Mouse (Mus musculus) neural tube, embryonic 15.5 days (tissue): ENCODE data around the gene Tctn1. TPM values are rescaled to one million over a fixed set of nuclear protein-coding genes. Genes with fewer than 3 reads are reported as not detected.

Experiments used
- ATAC-seq: fragments of 200-750 bp; cut with Nextera tagmentation; 2 replicates; pipeline ENCODE4 v1.8.0; 2017; ENCODE audit warnings: mild to moderate bottlenecking, moderate TSS enrichment, moderate library complexity; ENCODE audit not compliant: low FRiP score
- H3K27ac ChIP-seq: fragments of 300-500 bp; sonication (generic); replicated peaks from 2 replicates; pipeline ENCODE4 v1.5.1; 2015; ENCODE audit warnings: mild to moderate bottlenecking, inconsistent platforms
- H3K27me3 ChIP-seq: fragments of 300-500 bp; sonication (generic); replicated peaks from 2 replicates; pipeline ENCODE4 v1.6.1; 2015; ENCODE audit warnings: inconsistent platforms
- H3K36me3 ChIP-seq: fragments of 300-500 bp; sonication (generic); 2 replicates; pipeline ENCODE4 v1.6.1; 2015; ENCODE audit warnings: inconsistent platforms
- H3K4me1 ChIP-seq: fragments of 300-500 bp; sonication (generic); 2 replicates; pipeline ENCODE4 v1.6.1; 2015; ENCODE audit warnings: inconsistent platforms
- H3K4me2 ChIP-seq: fragments of 300-500 bp; sonication (generic); 2 replicates; pipeline ENCODE4 v1.6.1; 2015; ENCODE audit warnings: inconsistent platforms, mild to moderate bottlenecking, moderate library complexity
- H3K4me3 ChIP-seq: fragments of 300-500 bp; sonication (generic); replicated peaks from 2 replicates; pipeline ENCODE4 v1.5.1; 2015; ENCODE audit warnings: mild to moderate bottlenecking, inconsistent platforms
- H3K9ac ChIP-seq: fragments of 300-500 bp; sonication (generic); replicated peaks from 2 replicates; pipeline ENCODE4 v1.6.1; 2015; ENCODE audit warnings: mild to moderate bottlenecking, inconsistent platforms
- H3K9me3 ChIP-seq: fragments of 300-500 bp; sonication (generic); replicated peaks from 2 replicates; pipeline ENCODE4 v1.6.1; 2016; ENCODE audit warnings: inconsistent platforms
- WGBS: fragments of 180-500 bp; shearing (Covaris S2); methylation state at CpG from one replicate; pipeline ENCODE4 v1.1.7; 2015; ENCODE audit warnings: mixed read lengths; 5-methylcytosine and 5-hydroxymethylcytosine counted together
- polyA plus RNA-seq: library from polyadenylated mRNA; unstranded; fragments of >200 nt; fragmentation: Nextera tagmentation; extraction: Ambion mirVana; gene quantifications from 2 replicates; pipeline ENCODE4 v1.2.1, GENCODE M21; 2015

Gene Tctn1
- polyA plus RNA-seq = 5.8 and 6.0 TPM in 2 replicates

DNA sequence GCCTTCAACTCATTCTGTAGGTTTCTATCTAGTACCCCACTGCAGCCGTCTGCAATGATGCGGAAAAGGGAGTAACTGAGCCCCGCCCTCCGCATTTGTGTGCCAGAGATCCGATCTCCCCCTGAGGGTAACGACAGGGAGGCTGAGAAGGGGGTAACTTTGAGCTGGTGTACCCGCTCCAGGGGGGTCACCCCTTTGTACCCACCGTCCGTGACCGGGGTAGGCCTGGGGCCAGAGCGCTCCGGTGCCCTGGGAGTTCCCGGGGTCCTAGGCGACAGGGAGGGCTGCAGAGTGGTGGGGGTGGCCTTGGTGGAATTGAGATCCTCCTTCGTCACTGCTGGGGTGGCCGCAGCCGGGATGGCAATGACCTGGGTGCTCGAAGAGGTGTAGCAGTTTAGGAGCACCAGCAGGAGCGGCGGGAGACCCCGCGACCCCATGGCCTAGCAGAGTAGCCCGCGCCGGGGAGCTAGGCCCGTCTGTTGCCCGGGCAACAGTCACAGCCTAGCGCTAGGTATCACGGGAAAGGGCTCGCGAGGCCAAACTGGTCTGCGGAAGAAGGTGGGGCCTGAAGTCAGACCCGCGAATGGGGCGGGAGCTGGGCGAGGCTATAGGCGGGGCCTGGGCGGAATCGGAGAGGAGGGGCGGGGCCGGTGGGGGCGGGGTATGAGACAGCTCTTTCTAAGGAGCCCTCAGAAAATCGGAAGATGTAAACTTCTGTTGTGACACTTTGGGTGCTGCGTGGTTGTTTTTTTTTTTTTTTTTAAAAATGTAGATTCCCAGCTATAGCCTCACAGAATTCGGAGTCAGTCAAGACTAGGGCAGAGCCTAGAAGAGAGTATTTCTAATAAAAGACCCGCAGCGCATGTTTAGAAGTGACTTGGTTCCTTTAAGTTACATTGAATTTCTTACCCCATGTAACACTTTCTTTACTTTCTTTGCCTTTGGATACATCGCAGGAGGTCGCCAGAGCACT lies at the start of gene Tctn1:
Tctn1 (minus strand) TSS at position 528 of the 973 bp plus-strand sequence.
- no peaks in the 10 kb centered on the region for H3K27me3 ChIP-seq
- WGBS = 2% methylated on average over 49 of the region's 49 CpGs
- peak within 1 kb of the TSS; percentile 80 for H3K27ac ChIP-seq
- H3K4me3 ChIP-seq = peak within 1 kb of the TSS; percentile 87
- H3K4me1 ChIP-seq = peaks cover 25% of the 10 kb centered on the region
- no peaks in the 10 kb centered on the region for H3K9me3 ChIP-seq
- peaks cover 1% of the 10 kb centered on the region; the same call in 1 of the 2 replicates for H3K36me3 ChIP-seq
- peak within 1 kb of the TSS; percentile 82 for H3K9ac ChIP-seq
- peak; percentile 98 for ATAC-seq
- H3K4me2 ChIP-seq = peak within 1 kb of the TSS; percentile 73

DNA sequence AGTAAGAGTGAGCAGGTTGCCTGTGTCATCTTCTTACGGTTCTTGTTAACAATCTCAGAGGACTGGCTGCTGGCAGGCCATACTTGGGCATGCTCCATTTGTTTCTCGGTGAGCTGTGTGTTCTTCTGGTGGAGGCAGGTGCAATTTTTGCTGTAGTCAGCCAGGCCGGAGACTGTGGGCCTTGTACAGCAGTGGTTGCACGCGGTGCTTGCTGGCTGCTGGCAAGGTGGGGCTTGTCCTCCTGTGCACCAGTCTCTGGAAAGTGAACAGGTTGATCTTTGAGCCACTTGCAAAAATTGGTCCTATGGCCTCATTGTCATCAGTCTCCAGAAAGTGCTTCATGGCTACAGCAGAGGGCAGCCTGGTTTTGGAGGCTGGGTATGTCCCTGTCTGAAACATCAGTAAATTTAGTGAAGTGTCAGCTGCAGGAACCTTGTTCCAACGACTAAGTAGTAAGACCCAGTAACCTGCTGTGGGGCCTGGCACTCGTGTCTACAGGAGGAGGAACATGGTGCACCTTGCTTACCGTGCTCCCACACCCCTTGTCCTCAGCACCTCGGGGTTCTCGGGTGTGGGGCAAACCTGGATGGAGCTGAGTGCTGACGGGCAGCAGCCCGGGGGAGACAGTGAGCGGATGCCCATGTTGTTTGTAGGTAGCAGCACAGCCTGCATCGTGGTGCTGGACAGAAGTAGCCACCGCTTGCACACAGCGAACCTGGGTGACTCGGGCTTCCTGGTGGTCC lies 48.9 kb upstream of the Tctn1 start:
- Histone ChIP-seq H3K4me1 (peaks cover 12% of the 10 kb centered on the region), H3K27ac (no peak overlapping the region), H3K4me2 (no peak overlapping the region), H3K27me3 (no peaks in the 10 kb centered on the region), H3K9ac (no peak overlapping the region), H3K36me3 (peaks cover 15% of the 10 kb centered on the region; the same call in 1 of the 2 replicates), H3K4me3 (no peak overlapping the region), H3K9me3 (no peaks in the 10 kb centered on the region)
- no peak for ATAC-seq
- 86% methylated on average over 17 of the region's 17 CpGs for WGBS

DNA sequence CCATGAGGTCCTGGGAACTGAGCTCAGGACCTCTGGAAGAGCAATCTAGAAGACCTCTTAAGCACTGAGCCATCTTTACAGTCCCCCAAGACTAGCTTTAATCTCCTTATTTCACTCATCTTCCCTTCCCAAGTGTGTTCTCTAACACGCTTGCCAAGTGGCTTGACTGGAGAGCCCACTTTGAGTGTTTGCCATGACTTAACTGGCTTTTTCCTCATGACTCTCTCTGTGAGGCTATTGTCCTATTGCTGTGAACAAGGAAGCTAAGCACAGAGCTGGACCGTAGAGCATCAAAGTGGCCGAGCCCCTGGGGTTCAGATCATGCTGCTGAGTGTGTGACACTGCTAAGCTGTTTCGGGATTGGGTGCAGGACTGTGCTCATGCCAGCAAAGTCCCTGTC lies 48.1 kb upstream of the Tctn1 start:
- peaks cover 18% of the 10 kb centered on the region; the same call in 1 of the 2 replicates for H3K36me3 ChIP-seq
- no peaks in the 10 kb centered on the region for H3K9me3 ChIP-seq
- no peaks in the 10 kb centered on the region for H3K27me3 ChIP-seq
- no peak overlapping the region for H3K9ac ChIP-seq
- H3K4me2 ChIP-seq = no peak overlapping the region
- H3K27ac ChIP-seq = no peak overlapping the region
- H3K4me3 ChIP-seq = no peak overlapping the region
- ATAC-seq = no peak
- WGBS = 89% methylated on average over 4 of the region's 4 CpGs
- H3K4me1 ChIP-seq = peaks cover 12% of the 10 kb centered on the region

DNA sequence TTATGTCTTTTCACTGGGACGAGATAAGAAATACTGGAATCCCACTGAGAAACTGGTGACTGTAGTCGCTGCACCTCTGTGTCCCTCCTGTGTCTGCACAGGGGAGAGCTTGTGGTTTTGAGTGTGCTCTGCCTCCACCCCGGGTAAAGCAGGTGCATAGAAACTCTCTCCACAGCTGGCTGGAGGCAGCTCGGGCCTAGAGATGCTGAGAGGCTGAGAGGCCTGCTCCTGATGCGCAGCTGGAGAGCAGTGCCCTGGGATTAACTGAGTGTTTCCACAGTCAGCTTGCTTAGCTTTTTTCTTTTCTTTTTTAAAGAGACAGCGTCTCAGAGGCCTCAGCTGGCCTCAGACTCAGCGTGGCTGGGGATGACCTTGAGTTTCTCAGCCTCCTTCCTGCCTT lies 47.4 kb upstream of the Tctn1 start:
- H3K4me1 ChIP-seq = peaks cover 12% of the 10 kb centered on the region
- H3K27ac ChIP-seq = no peak overlapping the region
- H3K36me3 ChIP-seq = peaks cover 18% of the 10 kb centered on the region; the same call in 1 of the 2 replicates
- H3K9me3 ChIP-seq = no peaks in the 10 kb centered on the region
- 64% methylated on average over 7 of the region's 7 CpGs for WGBS
- H3K4me2 ChIP-seq = no peak overlapping the region
- no peak overlapping the region for H3K9ac ChIP-seq
- ATAC-seq = no peak
- H3K27me3 ChIP-seq = no peaks in the 10 kb centered on the region
- H3K4me3 ChIP-seq = no peak overlapping the region

DNA sequence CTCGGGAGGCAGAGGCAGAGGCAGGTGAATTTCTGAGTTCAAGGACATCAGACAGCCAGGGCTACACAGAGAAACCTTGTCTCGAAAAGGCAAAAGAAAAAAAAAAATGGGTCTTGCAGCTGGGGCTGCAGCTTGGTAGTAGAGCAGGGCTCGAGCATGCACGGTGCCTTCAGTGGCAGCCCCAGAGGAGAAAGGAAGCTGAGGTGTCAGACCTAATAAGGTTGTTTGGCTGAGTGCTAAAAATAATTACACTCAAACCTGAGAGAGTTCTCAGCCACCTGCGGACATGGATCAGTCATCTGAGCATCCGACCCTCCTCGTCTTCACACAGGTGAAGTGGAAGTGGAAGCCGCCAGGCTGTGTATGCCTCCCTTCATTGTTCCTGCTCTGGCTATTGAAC lies 46.4 kb upstream of the Tctn1 start:
- ATAC-seq = no peak
- H3K9ac ChIP-seq = no peak overlapping the region

DNA sequence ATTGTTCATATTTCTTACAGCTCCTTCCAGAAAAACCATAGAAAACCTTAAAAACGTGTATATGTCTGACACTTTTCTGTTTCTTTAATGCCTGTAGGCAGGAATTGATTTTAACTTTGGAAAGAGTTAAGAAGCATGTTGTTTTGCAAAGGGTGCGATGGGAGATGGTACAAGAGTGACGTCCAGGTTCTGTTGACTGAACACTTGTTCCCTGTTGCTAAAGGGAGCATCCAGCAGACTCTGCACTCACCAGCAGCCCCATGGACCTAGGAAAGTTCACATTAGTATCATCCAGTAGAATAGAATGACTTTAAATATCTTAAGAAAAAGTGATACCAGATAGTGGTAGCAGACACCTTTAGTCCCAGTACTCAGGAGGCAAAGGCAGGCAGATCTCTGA lies 42.3 kb upstream of the Tctn1 start:
- no peak for ATAC-seq
- H3K4me1 ChIP-seq = peaks cover 24% of the 10 kb centered on the region
- no peaks in the 10 kb centered on the region for H3K9me3 ChIP-seq
- peaks cover 12% of the 10 kb centered on the region; the same call in 1 of the 2 replicates for H3K36me3 ChIP-seq
- no peak overlapping the region for H3K4me2 ChIP-seq
- no peak overlapping the region for H3K27ac ChIP-seq
- 91% methylated on average over 3 of the region's 3 CpGs for WGBS
- no peaks in the 10 kb centered on the region for H3K27me3 ChIP-seq
- H3K4me3 ChIP-seq = no peak overlapping the region
- H3K9ac ChIP-seq = no peak overlapping the region

More for the DNA sequence above, 46.4 kb upstream of the Tctn1 start:
- Histone ChIP-seq H3K4me1 (peaks cover 12% of the 10 kb centered on the region), H3K36me3 (peaks cover 18% of the 10 kb centered on the region; the same call in 1 of the 2 replicates), H3K9me3 (no peaks in the 10 kb centered on the region), H3K4me3 (no peak overlapping the region), H3K27me3 (no peaks in the 10 kb centered on the region), H3K27ac (no peak overlapping the region; the same call in 1 of the 2 replicates), H3K4me2 (no peak overlapping the region)
- WGBS = 89% methylated on average over 8 of the region's 8 CpGs

DNA sequence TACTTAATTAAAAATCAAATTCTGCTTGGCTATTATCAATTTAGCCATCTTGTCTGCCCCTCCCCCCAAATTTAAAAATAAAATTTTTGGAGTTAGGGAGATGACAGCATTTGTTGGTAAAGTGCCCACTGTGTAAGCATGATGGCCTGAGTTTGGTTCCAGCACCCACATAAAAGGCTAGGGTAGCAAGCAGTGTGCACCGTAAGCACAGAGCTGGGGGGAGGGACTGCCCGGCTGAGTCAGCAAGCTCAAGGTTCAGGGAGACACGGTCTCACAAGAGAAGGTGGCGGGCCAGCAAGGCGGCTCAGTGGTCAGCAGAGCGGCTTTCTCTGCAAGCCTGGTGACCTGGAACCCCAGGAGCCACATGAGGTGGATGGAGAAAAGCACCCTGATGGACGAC lies 41.2 kb upstream of the Tctn1 start:
- ATAC-seq = no peak
- Histone ChIP-seq H3K9me3 (no peaks in the 10 kb centered on the region), H3K4me2 (no peak overlapping the region), H3K27me3 (no peaks in the 10 kb centered on the region), H3K9ac (no peak overlapping the region), H3K4me1 (peaks cover 24% of the 10 kb centered on the region), H3K27ac (no peak overlapping the region), H3K4me3 (no peak overlapping the region), H3K36me3 (peaks cover 12% of the 10 kb centered on the region; the same call in 1 of the 2 replicates)
- WGBS = 90% methylated on average over 7 of the region's 7 CpGs

DNA sequence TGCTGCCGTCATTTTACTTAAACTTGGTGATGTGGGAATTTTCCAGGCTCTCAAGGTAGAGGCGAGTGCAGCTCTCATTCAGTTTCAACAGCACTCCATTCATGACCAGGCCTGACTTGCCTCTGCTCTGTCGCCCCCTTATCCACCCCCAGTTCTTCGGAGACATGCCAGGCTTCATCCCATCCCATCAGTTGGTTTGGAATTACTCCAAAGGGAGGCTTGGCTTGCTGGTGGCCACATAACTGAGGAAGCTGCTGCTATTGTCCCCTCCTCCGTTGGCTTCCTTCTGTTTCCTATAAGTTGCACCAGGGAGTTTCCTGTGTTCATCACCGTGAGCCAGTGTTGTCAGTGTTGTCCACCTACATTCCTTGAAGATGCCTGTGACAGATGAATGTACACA lies 40.3 kb upstream of the Tctn1 start:
- no peak for ATAC-seq
- Histone ChIP-seq H3K4me3 (no peak overlapping the region), H3K27me3 (no peaks in the 10 kb centered on the region), H3K4me2 (no peak overlapping the region), H3K36me3 (peaks cover 12% of the 10 kb centered on the region; the same call in 1 of the 2 replicates), H3K27ac (no peak overlapping the region), H3K4me1 (peaks cover 24% of the 10 kb centered on the region), H3K9ac (no peak overlapping the region), H3K9me3 (no peaks in the 10 kb centered on the region)
- WGBS = 79% methylated on average over 6 of the region's 6 CpGs

DNA sequence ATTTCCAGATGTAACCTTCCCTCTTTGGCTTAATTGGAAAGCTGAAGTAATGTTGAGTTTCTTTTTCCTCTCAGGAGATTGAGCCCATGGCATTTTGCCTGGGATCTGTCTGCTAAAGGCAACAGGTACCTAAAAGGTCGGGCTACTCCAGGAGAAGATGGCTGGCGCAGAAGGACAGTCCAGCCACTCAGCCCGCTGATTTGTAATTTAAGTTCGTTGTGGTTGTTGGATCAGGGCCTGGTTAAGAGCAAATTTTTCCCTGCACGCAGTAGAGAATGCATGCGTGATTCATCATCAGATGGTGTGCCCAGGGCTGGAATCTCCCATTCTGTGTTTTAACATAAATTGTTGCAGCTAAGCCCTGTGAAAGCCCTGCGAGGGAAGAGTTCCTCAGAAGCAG lies 39.7 kb upstream of the Tctn1 start:
- Histone ChIP-seq H3K36me3 (peaks cover 9% of the 10 kb centered on the region; the same call in 1 of the 2 replicates), H3K9ac (no peak overlapping the region), H3K9me3 (no peaks in the 10 kb centered on the region), H3K27me3 (no peaks in the 10 kb centered on the region), H3K4me1 (peaks cover 24% of the 10 kb centered on the region), H3K4me3 (no peak overlapping the region), H3K27ac (no peak overlapping the region), H3K4me2 (no peak overlapping the region)
- WGBS = 90% methylated on average over 7 of the region's 7 CpGs
- ATAC-seq = no peak

DNA sequence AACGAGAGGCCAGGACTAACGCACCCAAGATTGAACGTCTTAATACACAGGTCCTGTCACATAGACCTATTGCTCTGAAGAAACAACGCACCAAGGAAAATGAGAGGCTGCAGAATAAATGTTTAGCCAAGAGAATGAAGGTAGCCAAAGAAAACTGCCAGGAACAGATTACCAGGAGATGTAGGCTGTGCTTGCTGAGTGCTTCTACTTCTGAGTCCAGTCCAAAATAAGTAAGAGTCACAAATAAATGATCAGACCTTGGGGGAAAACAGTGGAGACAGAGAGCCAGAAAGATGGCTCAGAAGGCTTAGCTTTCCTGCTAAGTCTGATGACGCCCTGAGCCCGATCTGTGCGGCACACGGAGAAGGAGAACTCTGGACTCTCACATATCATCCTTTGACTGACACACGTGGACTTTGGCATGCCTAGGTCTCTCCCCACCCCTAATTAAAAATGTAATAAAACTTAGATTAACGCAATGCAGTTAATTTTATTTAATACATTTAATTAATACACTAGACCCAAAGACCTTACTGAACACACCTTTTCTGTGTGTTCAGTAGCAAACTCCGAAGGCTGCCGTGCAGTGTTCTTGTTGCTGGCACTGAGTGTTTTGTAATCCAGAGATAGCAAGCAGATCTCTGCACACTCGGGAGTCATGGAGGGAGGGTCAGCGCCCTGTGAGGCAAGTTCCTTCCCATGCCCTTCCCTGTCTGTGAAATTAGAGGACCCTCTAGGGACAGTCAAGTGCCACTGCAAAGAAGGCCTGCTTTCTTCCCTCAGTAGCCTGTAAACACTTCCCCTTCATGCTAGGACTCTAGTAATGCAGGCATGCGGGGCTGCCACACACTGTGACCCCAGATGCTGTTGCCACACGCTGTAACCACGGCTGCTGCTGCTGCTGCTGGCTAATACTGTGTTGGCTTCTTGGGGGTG lies 38.8 kb upstream of the Tctn1 start:
- Histone ChIP-seq H3K27ac (peak overlapping the region; percentile 38), H3K36me3 (peaks cover 3% of the 10 kb centered on the region; the same call in 1 of the 2 replicates), H3K9me3 (no peaks in the 10 kb centered on the region), H3K4me3 (no peak overlapping the region), H3K27me3 (no peaks in the 10 kb centered on the region), H3K9ac (no peak overlapping the region), H3K4me1 (peaks cover 28% of the 10 kb centered on the region), H3K4me2 (no peak overlapping the region)
- 67% methylated on average over 17 of the region's 17 CpGs for WGBS
- no peak for ATAC-seq

DNA sequence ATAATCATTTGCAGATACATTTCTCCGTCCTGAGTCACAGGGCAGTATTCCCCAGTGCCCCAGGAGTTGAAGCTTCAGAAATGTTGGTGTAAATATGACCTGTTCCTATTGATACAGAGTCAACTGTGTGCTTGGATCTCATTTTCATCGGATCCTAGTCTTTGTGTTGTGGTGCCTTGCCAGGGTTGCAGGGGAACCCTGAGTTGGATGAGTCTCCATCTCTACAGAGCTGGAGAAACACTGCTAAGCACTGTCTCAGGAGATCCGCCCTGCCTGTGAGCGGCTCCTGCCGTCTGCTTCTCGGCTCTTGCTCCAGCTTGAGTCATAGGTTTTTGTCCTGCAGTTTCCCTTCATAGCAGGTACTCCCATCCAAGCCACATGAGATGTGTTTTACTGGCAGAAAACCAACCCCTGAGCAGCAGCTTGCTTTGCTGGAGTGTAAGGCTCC lies 35.8 kb upstream of the Tctn1 start:
- no peak overlapping the region for H3K4me3 ChIP-seq
- H3K36me3 ChIP-seq = no peaks in the 10 kb centered on the region
- H3K4me2 ChIP-seq = no peak overlapping the region
- H3K27ac ChIP-seq = no peak overlapping the region
- no peak overlapping the region for H3K9ac ChIP-seq
- ATAC-seq = no peak
- H3K4me1 ChIP-seq = peaks cover 34% of the 10 kb centered on the region
- 86% methylated on average over 6 of the region's 6 CpGs for WGBS
- no peaks in the 10 kb centered on the region for H3K9me3 ChIP-seq
- no peaks in the 10 kb centered on the region for H3K27me3 ChIP-seq
